Mouse (Mus musculus): ENCODE data around the gene Ccdc102a.

The Ccdc102a gene

GRCm38 (mm10) chr8:94917851-94918495 is at the start of gene Ccdc102a:
Gene Ccdc102a (minus strand): TSS chr8:94918098.
- peak; percentile 62 for DNase-seq (ENCODE audit: low spot score)

- no peak for DNase-seq (ENCODE audit: low spot score)
These were observed 49.7 kb upstream of the Ccdc102a start for GRCm38 (mm10) chr8:94967554-94967953.

GRCm38 (mm10) chr8:94967071-94967470 is 49.2 kb upstream of the Ccdc102a start:
- DNase-seq (ENCODE audit: low spot score), result no peak

GRCm38 (mm10) chr8:94966578-94966977 is 48.7 kb upstream of the Ccdc102a start:
- no peak for DNase-seq (ENCODE audit: low spot score)

- no peak for DNase-seq (ENCODE audit: low spot score)
These were observed 46.9 kb upstream of the Ccdc102a start for GRCm38 (mm10) chr8:94964828-94965227.

GRCm38 (mm10) chr8:94962201-94962600 is 44.3 kb upstream of the Ccdc102a start:
- no peak for DNase-seq (ENCODE audit: low spot score)

- DNase-seq (ENCODE audit: low spot score), result no peak
These were observed 38.2 kb upstream of the Ccdc102a start for GRCm38 (mm10) chr8:94956078-94956574.

GRCm38 (mm10) chr8:94954921-94955758 is 37.2 kb upstream of the Ccdc102a start:
- no peak for DNase-seq (ENCODE audit: low spot score)

GRCm38 (mm10) chr8:94954368-94954737 is 36.5 kb upstream of the Ccdc102a start:
- DNase-seq (ENCODE audit: low spot score), result no peak

GRCm38 (mm10) chr8:94953624-94954367 is 35.9 kb upstream of the Ccdc102a start:
- no peak for DNase-seq (ENCODE audit: low spot score)

- DNase-seq (ENCODE audit: low spot score), result no peak
These were observed 34.2 kb upstream of the Ccdc102a start for GRCm38 (mm10) chr8:94952086-94952485.

GRCm38 (mm10) chr8:94950458-94950857 is 32.6 kb upstream of the Ccdc102a start:
- no peak for DNase-seq (ENCODE audit: low spot score)

- peak; percentile 72 for DNase-seq (ENCODE audit: low spot score)
These were observed 32.1 kb upstream of the Ccdc102a start for GRCm38 (mm10) chr8:94950046-94950445.

- DNase-seq (ENCODE audit: low spot score), result no peak
These were observed 31.1 kb upstream of the Ccdc102a start for GRCm38 (mm10) chr8:94949010-94949409.

GRCm38 (mm10) chr8:94948421-94948820 is 30.5 kb upstream of the Ccdc102a start:
- DNase-seq (ENCODE audit: low spot score), result no peak

- no peak for DNase-seq (ENCODE audit: low spot score)
These were observed 27.3 kb upstream of the Ccdc102a start for GRCm38 (mm10) chr8:94945185-94945584.

GRCm38 (mm10) chr8:94942566-94942965 is 24.7 kb upstream of the Ccdc102a start:
- peak; percentile 66 for DNase-seq (ENCODE audit: low spot score)

GRCm38 (mm10) chr8:94935172-94935571 is 17.3 kb upstream of the Ccdc102a start:
- DNase-seq (ENCODE audit: low spot score), result no peak

GRCm38 (mm10) chr8:94933918-94934317 is 16.0 kb upstream of the Ccdc102a start:
- no peak for DNase-seq (ENCODE audit: low spot score)

- DNase-seq (ENCODE audit: low spot score), result no peak
These were observed 10.3 kb upstream of the Ccdc102a start for GRCm38 (mm10) chr8:94928227-94928626.

GRCm38 (mm10) chr8:94923405-94923804 is 5.5 kb upstream of the Ccdc102a start, which contains the start of gene Adgrg5:
Gene Adgrg5 (plus strand): TSS chr8:94923694.
- no peak for DNase-seq (ENCODE audit: low spot score)

GRCm38 (mm10) chr8:94922602-94923001 is 4.7 kb upstream of the Ccdc102a start:
- DNase-seq (ENCODE audit: low spot score), result no peak
